Mouse (Mus musculus) megakaryocyte progenitor cell, adult 5-6 weeks (primary cell): ENCODE results near the gene Fam43a. TPM values are rescaled to one million over a fixed set of nuclear protein-coding genes. Genes with fewer than 3 reads are reported as not detected.

Experiments
- ATAC-seq: replicated peaks from 2 replicates; pipeline ENCODE4 v1.8.0; 2016; ENCODE audit warnings: mild to moderate bottlenecking, moderate TSS enrichment, inconsistent platforms; ENCODE audit not compliant: poor library complexity
- total RNA-seq, 2 experiments: library from RNA; stranded (forward) in 1 of 2; stranded (reverse) in 1 of 2; fragments of 157-497, 149-512 nt in 1 of 2; fragments of 200-1000 nt in 1 of 2; gene quantifications; 2 replicates each; pipeline versions ENCODE4 v1.2.3 to v1.2.4; 2015 to 2017

Gene Fam43a
- total RNA-seq (2015): 5.5 and 6.5 TPM in 2 replicates
- total RNA-seq (2017): 8.8 and 11.2 TPM in 2 replicates

- peak; percentile 69 for ATAC-seq
Observed at GRCm38 (mm10) chr16:30599491-30600268, at the start of gene Fam43a. Gene Fam43a (plus strand): TSS chr16:30599723.

GRCm38 (mm10) chr16:30549966-30550747 lies 49.4 kb upstream of the Fam43a start:
- ATAC-seq: peak; percentile 89

GRCm38 (mm10) chr16:30550748-30551192 lies 48.8 kb upstream of the Fam43a start, which contains the start of gene Tmem44:
Gene Tmem44 (minus strand): TSS chr16:30550842.
- peak; percentile 53 for ATAC-seq

- ATAC-seq: 0 out of 2 replicates have a peak, but pooled peaks have one; percentile 7
Observed at GRCm38 (mm10) chr16:30552621-30553338, 46.7 kb upstream of the Fam43a start.

GRCm38 (mm10) chr16:30554109-30554508 lies 45.4 kb upstream of the Fam43a start:
- ATAC-seq: no peak

- ATAC-seq: no peak
Observed at GRCm38 (mm10) chr16:30559312-30559992, 40.1 kb upstream of the Fam43a start.

- ATAC-seq: no peak
Observed at GRCm38 (mm10) chr16:30560601-30561000, 38.9 kb upstream of the Fam43a start.

GRCm38 (mm10) chr16:30565631-30566030 lies 33.9 kb upstream of the Fam43a start:
- ATAC-seq: peak; percentile 79

- peak; percentile 39; the same call in 1 of the 2 replicates for ATAC-seq
Observed at GRCm38 (mm10) chr16:30570173-30570572, 29.4 kb upstream of the Fam43a start.

GRCm38 (mm10) chr16:30571378-30571777 lies 28.1 kb upstream of the Fam43a start:
- ATAC-seq: 0 out of 2 replicates have a peak, but pooled peaks have one; percentile 31

GRCm38 (mm10) chr16:30572239-30572638 lies 27.3 kb upstream of the Fam43a start:
- no peak for ATAC-seq

- ATAC-seq: no peak
Observed at GRCm38 (mm10) chr16:30575815-30576214, 23.7 kb upstream of the Fam43a start.

GRCm38 (mm10) chr16:30576392-30576791 lies 23.1 kb upstream of the Fam43a start:
- no peak for ATAC-seq

GRCm38 (mm10) chr16:30580765-30581164 lies 18.8 kb upstream of the Fam43a start:
- no peak for ATAC-seq

GRCm38 (mm10) chr16:30586935-30587493 lies 12.5 kb upstream of the Fam43a start:
- ATAC-seq: no peak

GRCm38 (mm10) chr16:30587494-30588327 lies 11.8 kb upstream of the Fam43a start, which contains the start of gene Lsg1:
Gene Lsg1 (minus strand): TSS chr16:30587592.
- ATAC-seq: peak; percentile 93

- ATAC-seq: no peak
Observed at GRCm38 (mm10) chr16:30590264-30591209, 9.0 kb upstream of the Fam43a start.

- ATAC-seq: no peak
Observed at GRCm38 (mm10) chr16:30591990-30592389, 7.5 kb upstream of the Fam43a start.
